Mouse (Mus musculus) small intestine, adult 2 months (tissue): ENCODE results near the gene Erp27. TPM values are rescaled to one million over a fixed set of nuclear protein-coding genes. Genes with fewer than 3 reads are reported as not detected.

Experiments used
- H3K27ac ChIP-seq: fragments of 200-500 bp; 2 replicates; pipeline ENCODE4 v1.5.1; 2012; ENCODE audit warnings: low read depth, low read length, control low read depth, inconsistent platforms; ENCODE audit not compliant: insufficient read depth
- H3K27me3 ChIP-seq: fragments of 200-500 bp; 2 replicates; pipeline ENCODE4 v1.6.1; 2012; ENCODE audit warnings: mild to moderate bottlenecking, moderate library complexity, low read length, inconsistent platforms; ENCODE audit not compliant: control insufficient read depth, insufficient read depth
- H3K36me3 ChIP-seq: fragments of 200-500 bp; 2 replicates; pipeline ENCODE4 v1.6.1; 2012; ENCODE audit warnings: mild to moderate bottlenecking, low read length, control low read depth, inconsistent platforms; ENCODE audit not compliant: control insufficient read depth, insufficient read depth
- H3K4me1 ChIP-seq: fragments of 200-500 bp; 2 replicates; pipeline ENCODE4 v1.6.1; 2012; ENCODE audit warnings: low read length, inconsistent platforms, mixed read lengths; ENCODE audit not compliant: control insufficient read depth, insufficient read depth, insufficient read length
- H3K4me3 ChIP-seq: fragments of 200-500 bp; 2 replicates; pipeline ENCODE4 v1.5.1; 2012; ENCODE audit warnings: low read depth, mild to moderate bottlenecking, control low read depth, inconsistent platforms, low read length, moderate library complexity
- CTCF ChIP-seq: fragments of 200-500 bp; IDR thresholded peaks from 2 replicates; pipeline ENCODE4 v1.5.1; 2012; ENCODE audit warnings: low read depth, mild to moderate bottlenecking, control low read depth, inconsistent platforms, low read length, moderate library complexity, mixed read lengths; ENCODE audit not compliant: insufficient replicate concordance, insufficient read length; ENCODE audit errors: extremely low read depth
- POLR2A ChIP-seq: fragments of 200-500 bp; IDR thresholded peaks from 2 replicates; pipeline ENCODE4 v1.6.1; 2012; ENCODE audit warnings: low read depth, mild to moderate bottlenecking, control low read depth, inconsistent platforms, low read length, moderate library complexity
- WGBS: fragments of 180-500 bp; shearing (Covaris S2); methylation state at CpG from one replicate; pipeline ENCODE4 v1.1.7; 2018; 5-methylcytosine and 5-hydroxymethylcytosine counted together
- polyA plus RNA-seq: library from polyadenylated mRNA; depleted of rRNA; stranded (reverse); fragments of >200 nt; gene quantifications from 2 replicates; pipeline ENCODE4 v1.2.3, GENCODE M21; 2012

Gene Erp27
- polyA plus RNA-seq, 1 experiment = 0.28 TPM

DNA sequence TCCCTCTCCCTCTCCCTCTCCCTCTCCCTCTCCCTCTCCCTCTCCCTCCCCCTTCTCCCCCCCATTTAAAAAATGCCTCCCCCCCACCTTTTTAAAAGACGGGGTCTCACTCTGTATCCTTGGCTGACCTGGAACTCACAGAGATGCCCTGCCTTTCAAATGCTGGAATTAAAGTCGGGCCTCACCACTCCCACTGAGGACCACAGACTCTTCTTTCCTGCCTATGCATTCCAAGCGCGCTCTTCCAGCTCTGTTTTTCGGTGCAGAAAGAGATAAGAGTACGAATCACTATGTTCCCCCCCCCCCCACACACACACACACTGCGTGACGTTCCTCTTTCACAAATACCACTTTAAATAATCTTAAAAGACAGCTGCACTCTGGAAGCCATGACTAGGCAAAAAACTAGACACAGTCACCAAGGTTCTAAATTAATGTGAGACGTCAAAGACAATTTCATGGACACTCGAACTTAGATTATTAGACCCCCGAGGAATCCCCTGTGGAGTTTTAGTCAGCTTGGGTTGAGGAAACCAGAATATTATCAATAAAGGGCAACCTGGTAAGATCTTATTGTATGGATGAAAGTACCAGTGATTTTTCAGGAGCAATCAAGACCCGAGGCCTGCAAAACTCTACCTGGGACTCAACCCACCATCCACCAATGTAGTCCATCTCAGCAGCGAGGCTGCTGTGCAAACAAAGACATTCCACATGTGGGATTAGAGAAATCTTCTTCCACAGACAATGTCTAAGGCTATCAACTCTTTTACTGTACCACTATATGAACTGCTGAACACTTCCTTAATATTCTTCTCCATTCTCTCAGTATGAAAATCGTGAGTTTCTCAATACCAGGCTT is 17.6 kb upstream of the Erp27 start:
- Histone ChIP-seq H3K36me3 (no peaks in the 10 kb centered on the region), H3K4me1 (no peaks in the 10 kb centered on the region), H3K27ac (peak overlapping the region; percentile 74), H3K4me3 (peak overlapping the region; percentile 65), H3K27me3 (no peaks in the 10 kb centered on the region)
- no peak for TF ChIP-seq POLR2A
- no peak for TF ChIP-seq CTCF
- 68% methylated on average over 14 of the region's 14 CpGs for WGBS

DNA sequence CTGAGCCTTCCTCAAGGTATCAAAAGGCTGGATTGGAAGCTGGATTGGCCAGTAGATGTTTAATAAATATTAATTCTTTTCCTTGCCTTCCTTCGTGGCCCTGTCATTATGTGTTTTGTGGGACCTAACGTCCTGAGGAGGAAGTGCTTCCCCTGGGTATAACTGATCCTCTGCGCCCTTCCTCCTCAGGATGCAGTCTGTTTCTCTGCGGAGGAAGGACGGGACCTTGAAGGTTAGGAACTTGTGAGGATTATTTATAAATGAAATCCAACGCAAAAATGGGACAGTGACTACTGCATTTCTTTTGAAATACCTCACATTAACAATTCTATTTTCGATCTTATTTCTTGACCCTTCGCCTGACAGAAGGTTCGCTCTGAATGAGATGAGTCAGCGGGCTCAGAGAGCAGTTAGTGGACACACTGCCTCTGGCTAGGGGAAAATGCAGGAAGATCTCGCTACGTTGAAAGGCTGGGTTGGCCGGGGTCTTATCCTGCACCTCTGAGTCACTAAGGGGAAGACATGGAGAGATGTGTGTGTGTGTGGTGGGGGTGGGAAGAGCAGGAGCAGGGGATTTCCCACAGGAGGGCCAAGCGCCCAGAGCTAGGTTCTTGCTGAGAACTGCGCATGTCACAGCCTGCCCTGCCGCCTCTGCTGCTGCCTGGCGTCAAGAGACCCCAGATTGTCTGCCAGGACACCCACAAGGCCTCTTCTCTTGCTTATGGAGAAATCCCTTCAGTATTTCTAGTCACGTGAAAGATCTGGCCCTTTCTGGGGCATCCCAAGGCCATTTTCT is 16.5 kb upstream of the Erp27 start:
- no peaks in the 10 kb centered on the region for H3K4me1 ChIP-seq
- no peaks in the 10 kb centered on the region for H3K36me3 ChIP-seq
- H3K27ac ChIP-seq = peak overlapping the region; percentile 58
- peak overlapping the region; percentile 54 for H3K4me3 ChIP-seq
- no peak for TF ChIP-seq POLR2A
- no peak for TF ChIP-seq CTCF
- H3K27me3 ChIP-seq = no peaks in the 10 kb centered on the region
- 76% methylated on average over 18 of the region's 18 CpGs for WGBS

DNA sequence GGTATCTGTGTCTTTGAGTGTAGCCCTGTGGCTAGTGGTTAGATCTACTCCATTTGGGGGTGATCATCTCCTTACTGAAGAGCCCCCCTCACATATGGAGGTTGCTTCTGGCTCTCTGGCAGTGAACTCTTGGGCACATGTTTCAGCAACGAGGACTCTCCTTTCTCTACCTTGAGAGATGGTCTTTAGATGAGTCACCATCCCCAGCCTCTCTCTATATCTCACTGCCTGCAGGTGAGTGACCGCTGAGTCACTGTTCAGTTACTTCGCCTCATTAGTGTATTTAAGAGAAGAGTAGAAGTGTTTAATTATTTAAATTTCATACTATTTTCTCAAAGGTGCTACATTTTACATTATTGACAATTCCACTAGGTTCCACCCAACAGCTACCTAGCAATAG is 15.1 kb upstream of the Erp27 start:
- 57% methylated on average over 3 of the region's 3 CpGs for WGBS
- Histone ChIP-seq H3K27ac (no peak overlapping the region), H3K36me3 (no peaks in the 10 kb centered on the region), H3K27me3 (no peaks in the 10 kb centered on the region), H3K4me3 (no peak overlapping the region), H3K4me1 (no peaks in the 10 kb centered on the region)
- TF ChIP-seq CTCF = no peak
- no peak for TF ChIP-seq POLR2A

DNA sequence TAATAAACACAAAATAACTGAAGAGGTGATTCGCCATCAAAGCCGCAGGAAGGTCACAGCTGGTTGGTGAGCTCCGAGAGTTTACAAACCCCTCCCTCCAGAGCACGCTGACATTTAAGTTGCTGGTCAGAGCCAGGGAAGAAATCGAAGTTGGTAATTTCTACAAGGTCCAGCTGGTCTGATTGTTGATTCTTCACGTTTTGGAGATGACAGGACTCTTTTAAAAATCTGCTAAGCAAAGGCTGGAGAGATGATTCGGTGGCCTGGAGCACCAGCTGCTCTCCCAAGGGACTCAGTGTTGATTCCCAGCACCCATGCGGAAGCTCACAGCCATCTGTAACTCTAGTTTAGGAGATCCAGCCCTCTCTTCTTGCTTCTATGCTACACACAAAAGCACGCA is 14.4 kb upstream of the Erp27 start:
- Histone ChIP-seq H3K4me3 (no peak overlapping the region), H3K27me3 (no peaks in the 10 kb centered on the region), H3K4me1 (0 out of 2 replicates have a peak, but pooled peaks cover under 1% of the 10 kb centered on the region), H3K27ac (no peak overlapping the region), H3K36me3 (no peaks in the 10 kb centered on the region)
- 77% methylated on average over 9 of the region's 9 CpGs for WGBS
- TF ChIP-seq POLR2A (no peak), CTCF (no peak)

DNA sequence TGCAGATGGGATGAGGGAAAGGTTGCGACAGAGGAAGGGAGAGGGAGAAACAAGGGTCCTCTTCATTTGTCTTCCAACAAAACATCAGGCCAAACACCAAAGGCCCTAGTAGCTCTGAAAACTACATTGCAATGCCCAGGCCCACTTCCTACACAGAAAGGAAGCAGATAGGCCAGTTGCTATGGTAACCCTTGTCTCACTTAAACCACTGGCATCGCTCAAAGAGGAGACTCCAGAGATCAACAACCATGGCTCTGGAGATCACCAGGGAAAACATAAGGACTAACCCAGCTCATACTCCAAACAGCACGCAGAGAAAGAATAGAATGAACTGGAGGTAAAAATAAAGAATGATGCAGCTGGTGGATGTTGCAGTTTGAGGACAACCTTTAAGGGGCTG is 13.3 kb upstream of the Erp27 start:
- WGBS = 70% methylated on average over 3 of the region's 3 CpGs
- no peaks in the 10 kb centered on the region for H3K36me3 ChIP-seq
- no peaks in the 10 kb centered on the region for H3K27me3 ChIP-seq
- no peak overlapping the region for H3K27ac ChIP-seq
- H3K4me1 ChIP-seq = peaks cover 6% of the 10 kb centered on the region
- TF ChIP-seq CTCF (no peak), POLR2A (no peak)
- H3K4me3 ChIP-seq = no peak overlapping the region

DNA sequence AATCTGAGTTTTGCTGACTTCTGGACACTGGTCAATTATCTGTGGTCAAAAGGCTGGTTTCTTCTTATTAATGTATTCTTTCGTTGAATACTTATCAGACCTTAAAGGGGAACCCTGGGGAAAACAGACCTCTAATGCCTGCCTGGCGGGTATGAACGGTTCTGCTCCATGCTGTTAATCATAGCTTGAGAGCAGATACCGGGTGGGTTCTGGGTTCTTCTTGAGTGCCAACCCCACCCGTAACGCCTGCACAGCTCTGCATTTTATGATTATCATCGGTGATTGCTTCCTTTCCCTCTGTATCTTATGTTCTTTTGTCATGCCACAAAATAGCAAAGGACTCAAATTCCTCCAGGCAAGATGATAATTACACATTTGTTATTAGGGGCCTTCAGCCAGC is 12.1 kb upstream of the Erp27 start:
- WGBS = 76% methylated on average over 7 of the region's 7 CpGs
- no peaks in the 10 kb centered on the region for H3K36me3 ChIP-seq

DNA sequence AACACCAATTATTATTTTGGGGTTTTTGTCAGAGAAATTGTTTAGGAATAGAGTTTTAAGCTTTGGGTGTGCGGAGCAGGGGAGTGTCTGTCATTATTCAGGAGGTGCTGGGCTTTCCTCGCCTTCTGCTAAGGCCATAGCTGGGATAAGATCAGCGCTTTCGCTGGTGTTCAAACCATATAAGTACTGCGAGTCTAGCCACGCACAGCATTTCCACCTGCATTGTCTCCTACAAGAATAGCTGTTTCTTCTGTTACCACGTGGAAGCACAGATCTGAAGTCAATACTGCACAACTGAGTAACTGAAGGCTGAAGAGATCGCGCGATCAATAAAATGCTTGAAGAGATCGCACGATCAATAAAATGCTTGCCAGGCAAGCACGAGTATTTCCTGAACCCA is 9.3 kb upstream of the Erp27 start:
- no peak for TF ChIP-seq POLR2A
- TF ChIP-seq CTCF = no peak
- no peak overlapping the region for H3K4me3 ChIP-seq

More for the DNA sequence above, 12.1 kb upstream of the Erp27 start:
- H3K4me3 ChIP-seq = no peak overlapping the region
- peaks cover 6% of the 10 kb centered on the region for H3K4me1 ChIP-seq
- TF ChIP-seq CTCF (no peak), POLR2A (no peak)
- no peaks in the 10 kb centered on the region for H3K27me3 ChIP-seq
- no peak overlapping the region for H3K27ac ChIP-seq

More for the DNA sequence above, 9.3 kb upstream of the Erp27 start:
- H3K27ac ChIP-seq = peak overlapping the region; percentile 14; the same call in 1 of the 2 replicates
- WGBS = 77% methylated on average over 13 of the region's 13 CpGs
- no peaks in the 10 kb centered on the region for H3K36me3 ChIP-seq
- peaks cover 6% of the 10 kb centered on the region for H3K4me1 ChIP-seq
- H3K27me3 ChIP-seq = no peaks in the 10 kb centered on the region
